Mouse (Mus musculus) ZHBTc4 (cell line): ENCODE measurements around the gene A830031A19Rik.

Experiments
- DNase-seq: peaks from one replicate; pipeline ENCODE4 v3.0.0-alpha.2; 2011; ENCODE audit warnings: low read depth, low spot score

The A830031A19Rik gene

GRCm38 (mm10) chr11:24008976-24009375, 65.9 kb downstream of the A830031A19Rik start:
- no peak for DNase-seq

- DNase-seq, result peak; percentile 29
These were observed 66.6 kb downstream of the A830031A19Rik start for GRCm38 (mm10) chr11:24008244-24008643.

- DNase-seq, result no peak
These were observed 69.3 kb downstream of the A830031A19Rik start for GRCm38 (mm10) chr11:24005445-24006156.

DNA sequence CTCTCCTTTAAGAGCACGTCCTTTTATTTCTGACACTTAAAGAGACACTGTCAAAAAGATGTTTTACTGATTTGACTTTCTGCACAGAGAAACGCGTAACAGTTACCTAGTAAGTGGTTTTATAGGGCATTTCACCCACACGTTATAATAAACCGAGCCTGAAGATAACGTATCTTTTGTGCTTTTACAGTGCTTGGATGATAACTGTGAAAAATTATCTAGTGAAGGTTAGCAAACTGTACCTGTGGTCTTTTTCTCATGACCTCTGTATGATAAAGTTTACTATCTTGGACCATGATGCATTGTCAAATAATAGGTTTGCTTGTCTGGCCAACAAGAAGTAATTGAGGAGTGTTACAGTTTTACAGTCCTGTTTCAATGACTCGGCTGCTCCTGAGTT, 74.2 kb downstream of the A830031A19Rik start:
- no peak for DNase-seq
